Mouse (Mus musculus) testis, adult 2 months (tissue): Measurements from ENCODE around the gene Ccdc171.

Source experiments
- CTCF ChIP-seq: fragments of 200-500 bp; IDR thresholded peaks from 2 replicates; pipeline ENCODE4 v1.5.1; 2012; ENCODE audit warnings: low read depth, mild to moderate bottlenecking, inconsistent platforms, low read length, moderate library complexity; ENCODE audit not compliant: control insufficient read depth, insufficient read depth, insufficient replicate concordance
- POLR2A ChIP-seq: fragments of 200-500 bp; IDR thresholded peaks from 2 replicates; pipeline ENCODE4 v1.6.1; 2012; ENCODE audit warnings: low read depth, mild to moderate bottlenecking, inconsistent platforms, low read length, moderate library complexity; ENCODE audit not compliant: control insufficient read depth

DNA sequence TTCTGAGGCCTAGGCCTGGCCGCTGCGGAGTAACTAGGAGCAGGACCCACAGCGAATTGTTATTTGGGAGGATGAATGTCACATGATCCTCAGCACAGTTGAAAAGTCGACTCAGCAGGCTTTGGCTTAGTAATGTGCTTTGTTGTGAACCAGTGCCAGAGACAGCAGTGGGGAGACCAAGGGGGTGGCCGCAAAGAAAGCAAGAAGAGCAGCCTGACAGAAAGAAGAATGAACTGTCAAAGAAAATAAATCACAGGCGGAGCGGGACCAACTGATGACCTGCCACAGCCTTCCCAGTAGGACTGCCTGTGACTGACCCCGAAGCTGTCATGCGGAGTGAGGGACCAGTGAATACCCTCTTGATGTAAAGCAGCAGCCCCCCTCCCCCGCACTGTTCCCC, 131.2 kb downstream of the Ccdc171 start:
- TF ChIP-seq CTCF (no peak), POLR2A (no peak)
